Mouse (Mus musculus) bone marrow macrophage, adult 2 months (primary cell): Measurements from ENCODE around the gene Rap1gds1.

Source experiments
- CTCF ChIP-seq: IDR thresholded peaks from 2 replicates; pipeline ENCODE4 v1.5.1; 2012; ENCODE audit warnings: low read depth, mild to moderate bottlenecking, low read length, moderate library complexity
- POLR2A ChIP-seq: IDR thresholded peaks from 2 replicates; pipeline ENCODE4 v1.6.1; 2012; ENCODE audit warnings: mild to moderate bottlenecking, low read depth, low read length, borderline replicate concordance

- TF ChIP-seq CTCF (no peak), POLR2A (no peak)
Measured at GRCm38 (mm10) chr3:139037030-139037429, 38.0 kb downstream of the Rap1gds1 start.
